Mouse (Mus musculus) liver, postnatal 0 days (tissue): ENCODE data around the gene Ubqln3.

Experiments
- CTCF ChIP-seq: sonication (generic); IDR thresholded peaks from 2 replicates; pipeline ENCODE4 v1.5.1; 2016; ENCODE audit warnings: antibody characterized with exemption, low read depth
- EP300 ChIP-seq: IDR thresholded peaks from 2 replicates; pipeline ENCODE4 v1.6.1; 2016; ENCODE audit warnings: antibody characterized with exemption, low read depth, mild to moderate bottlenecking

DNA sequence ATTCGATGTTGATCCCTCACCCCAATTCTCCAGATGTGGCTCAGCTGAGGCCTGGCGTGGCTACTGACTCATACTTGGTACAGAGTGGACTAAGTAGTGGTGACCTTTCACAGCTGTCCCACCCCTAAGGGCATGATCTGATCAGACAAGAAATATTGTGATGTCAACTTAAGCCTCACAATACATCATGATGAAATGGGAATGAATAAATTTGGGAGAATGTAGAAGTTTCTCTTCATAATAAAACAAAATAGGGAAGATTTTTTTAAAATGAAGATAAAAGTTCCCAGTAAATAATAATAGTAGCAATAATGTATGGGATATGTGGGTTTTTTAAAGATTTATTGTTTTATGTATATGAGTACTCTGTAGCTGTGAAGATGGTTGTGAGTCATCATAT is 7.4 kb upstream of the Ubqln3 start, which contains the start of gene Ubqlnl:
- TF ChIP-seq EP300 (no peak), CTCF (no peak)
